Mouse (Mus musculus): ENCODE measurements around the gene Uts2b.
A peak's percentile ranks its signal among the peaks of the same experiment; 100 is the strongest.

The Uts2b gene

GRCm38 (mm10) chr16:27370191-27370590, at the start of gene Uts2b:
Gene Uts2b (minus strand): TSS chr16:27370239.
- no peak for DNase-seq

- DNase-seq, result no peak
Observed at GRCm38 (mm10) chr16:27417632-27418031, 47.6 kb upstream of the Uts2b start.

DNA sequence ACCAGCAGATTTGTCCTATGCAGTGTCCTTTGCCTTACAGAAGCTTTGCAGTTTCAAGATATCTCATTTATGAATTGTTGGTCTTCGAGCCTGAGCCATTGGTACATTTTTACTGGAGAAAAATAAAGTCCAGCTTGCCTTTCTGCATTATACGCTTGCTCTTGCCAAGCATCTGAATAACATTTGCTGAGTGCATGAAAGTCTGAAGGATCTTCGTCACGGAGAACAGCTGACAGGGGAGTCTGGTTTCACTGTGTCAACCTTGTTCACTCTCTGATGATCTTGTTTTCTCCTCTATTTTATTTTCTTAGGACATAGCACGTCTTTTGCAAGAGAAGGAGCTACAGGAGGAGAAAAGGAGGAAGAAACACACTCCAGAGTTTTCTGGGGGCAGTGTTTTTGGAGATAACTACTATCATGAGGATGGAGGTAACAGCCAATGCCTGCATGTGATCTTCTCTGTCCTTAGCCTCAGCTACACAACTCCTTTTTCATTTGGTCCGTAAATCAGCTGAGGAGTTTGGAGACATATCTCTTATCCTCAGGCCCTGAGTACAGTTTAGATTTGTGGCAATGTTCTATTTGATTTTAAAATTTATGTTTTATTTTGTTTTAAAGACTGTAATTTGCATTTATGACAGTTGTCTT, 47.0 kb upstream of the Uts2b start:
- DNase-seq, result no peak

DNA sequence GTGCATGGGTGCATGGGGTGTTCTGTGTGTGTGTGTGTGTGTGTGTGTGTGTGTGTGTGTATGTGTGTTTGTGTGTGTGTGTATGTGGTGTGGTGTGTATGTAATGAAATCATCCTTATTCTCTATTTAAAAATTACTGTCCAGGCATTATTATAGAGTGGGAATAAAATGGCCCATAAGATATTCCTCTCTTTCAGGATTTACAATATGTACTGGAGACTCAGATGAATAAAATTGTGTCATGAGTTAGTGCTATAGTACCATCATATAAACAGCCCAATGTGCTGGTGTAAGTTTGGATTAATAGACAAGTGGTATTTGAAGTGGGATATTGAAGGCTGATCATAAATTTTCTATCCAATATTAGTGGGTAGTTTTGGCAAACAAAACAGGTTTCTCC, 34.1 kb upstream of the Uts2b start:
- DNase-seq, result no peak

DNA sequence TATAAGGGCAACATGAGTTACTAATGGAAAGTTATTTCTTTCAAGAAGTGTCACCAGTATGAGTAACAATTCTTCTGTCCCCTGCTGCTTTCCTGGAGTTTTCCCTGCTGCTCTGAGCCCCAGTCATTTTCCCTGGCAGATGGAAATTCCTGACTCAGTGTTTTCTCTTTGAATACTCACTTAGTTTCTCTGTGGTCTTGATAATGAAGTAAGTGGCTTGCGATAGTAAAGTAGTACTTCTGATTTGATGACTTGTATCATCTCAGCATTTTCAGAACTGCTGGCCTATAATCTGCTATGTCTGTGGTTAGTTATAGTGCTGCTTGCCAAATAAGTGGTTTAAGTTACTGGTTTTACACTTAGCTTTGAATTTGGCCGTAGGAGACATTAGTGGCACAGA, 31.5 kb upstream of the Uts2b start:
- no peak for DNase-seq

GRCm38 (mm10) chr16:27399719-27400253, 29.7 kb upstream of the Uts2b start:
- DNase-seq, result no peak

- DNase-seq, result no peak
Observed at GRCm38 (mm10) chr16:27399026-27399718, 29.1 kb upstream of the Uts2b start.

DNA sequence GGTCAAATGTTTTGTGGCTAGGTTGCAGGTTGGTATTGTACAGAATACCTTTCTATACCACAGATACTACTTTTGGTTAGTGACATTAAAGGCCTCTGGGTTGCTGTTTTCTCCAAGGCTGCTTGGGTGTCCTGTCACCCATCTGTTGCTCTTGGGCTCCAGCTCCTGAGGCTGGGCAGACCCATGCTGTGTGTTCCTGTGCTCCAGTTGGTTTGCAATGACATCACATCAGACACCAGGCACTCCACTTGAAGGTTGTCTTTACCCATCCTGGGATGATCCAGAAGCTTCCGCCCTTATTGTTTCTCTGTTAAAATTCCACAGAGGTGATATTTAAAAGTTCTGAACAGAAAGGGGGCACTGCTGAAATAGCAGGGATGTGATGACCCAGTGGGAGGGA, 26.9 kb upstream of the Uts2b start:
- peak; percentile 25 for DNase-seq

- no peak for DNase-seq
Observed at GRCm38 (mm10) chr16:27395251-27396037, 25.4 kb upstream of the Uts2b start.

DNA sequence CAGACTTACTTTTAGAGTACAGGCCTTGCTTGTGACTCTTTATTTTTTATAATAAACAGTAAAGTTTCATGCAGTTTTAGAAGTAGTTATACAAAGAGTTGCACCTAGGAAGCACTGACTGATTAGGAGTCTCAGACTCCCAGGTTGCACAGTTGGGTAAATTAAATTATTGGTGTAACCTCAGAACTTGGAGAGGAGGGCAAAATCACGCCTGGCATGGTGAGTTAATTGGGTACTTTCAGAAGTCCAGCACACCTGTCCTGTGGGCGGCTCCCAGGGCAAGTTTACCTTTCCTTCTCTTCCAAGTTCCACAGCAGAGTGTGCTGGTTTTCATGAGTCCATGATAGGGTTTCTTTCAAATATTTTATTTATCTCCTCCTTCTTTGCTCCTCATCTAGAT, 21.8 kb upstream of the Uts2b start:
- DNase-seq, result no peak

- no peak for DNase-seq
Observed at GRCm38 (mm10) chr16:27390306-27390705, 20.3 kb upstream of the Uts2b start.

DNA sequence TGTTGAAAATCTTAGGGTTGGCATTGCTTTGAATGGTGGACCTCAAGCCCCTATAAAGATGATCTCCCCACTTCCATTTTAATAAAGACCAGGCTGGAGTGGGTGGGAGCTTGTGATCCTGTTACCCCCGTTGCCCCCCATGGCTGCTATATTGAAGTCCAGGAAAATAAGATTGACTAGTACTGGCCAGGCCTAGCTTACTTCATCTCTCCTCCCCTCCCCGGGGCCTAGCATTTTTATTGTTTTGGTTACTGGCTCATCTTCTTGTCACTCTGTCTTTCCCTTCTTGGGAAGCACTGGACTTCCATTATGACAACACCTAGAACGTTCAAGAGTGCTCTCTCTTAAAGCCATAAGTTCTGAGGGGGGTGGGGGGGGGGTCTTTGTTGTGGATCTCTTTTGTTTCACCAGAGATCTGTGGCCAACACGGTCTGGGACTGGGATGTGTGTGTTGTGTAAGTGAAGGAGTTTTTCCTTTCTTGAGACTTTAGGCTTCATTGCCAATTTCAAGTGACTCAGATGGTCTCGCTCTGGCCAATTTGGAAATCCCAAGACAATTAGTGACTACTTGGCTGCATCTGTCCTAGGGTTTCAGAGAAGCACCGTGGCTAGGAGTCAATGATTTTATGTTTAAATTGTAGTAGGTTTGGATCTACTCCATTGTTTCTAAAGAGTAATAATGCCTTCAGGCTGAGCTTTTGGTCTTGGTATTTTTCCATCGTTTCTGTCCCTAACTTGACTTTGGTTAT, 19.7 kb upstream of the Uts2b start:
- peak; percentile 27 for DNase-seq

GRCm38 (mm10) chr16:27388761-27389451, 18.9 kb upstream of the Uts2b start, which contains the start of gene Ccdc50:
Gene Ccdc50 (plus strand): TSS chr16:27388869.
- peak; percentile 82 for DNase-seq

DNA sequence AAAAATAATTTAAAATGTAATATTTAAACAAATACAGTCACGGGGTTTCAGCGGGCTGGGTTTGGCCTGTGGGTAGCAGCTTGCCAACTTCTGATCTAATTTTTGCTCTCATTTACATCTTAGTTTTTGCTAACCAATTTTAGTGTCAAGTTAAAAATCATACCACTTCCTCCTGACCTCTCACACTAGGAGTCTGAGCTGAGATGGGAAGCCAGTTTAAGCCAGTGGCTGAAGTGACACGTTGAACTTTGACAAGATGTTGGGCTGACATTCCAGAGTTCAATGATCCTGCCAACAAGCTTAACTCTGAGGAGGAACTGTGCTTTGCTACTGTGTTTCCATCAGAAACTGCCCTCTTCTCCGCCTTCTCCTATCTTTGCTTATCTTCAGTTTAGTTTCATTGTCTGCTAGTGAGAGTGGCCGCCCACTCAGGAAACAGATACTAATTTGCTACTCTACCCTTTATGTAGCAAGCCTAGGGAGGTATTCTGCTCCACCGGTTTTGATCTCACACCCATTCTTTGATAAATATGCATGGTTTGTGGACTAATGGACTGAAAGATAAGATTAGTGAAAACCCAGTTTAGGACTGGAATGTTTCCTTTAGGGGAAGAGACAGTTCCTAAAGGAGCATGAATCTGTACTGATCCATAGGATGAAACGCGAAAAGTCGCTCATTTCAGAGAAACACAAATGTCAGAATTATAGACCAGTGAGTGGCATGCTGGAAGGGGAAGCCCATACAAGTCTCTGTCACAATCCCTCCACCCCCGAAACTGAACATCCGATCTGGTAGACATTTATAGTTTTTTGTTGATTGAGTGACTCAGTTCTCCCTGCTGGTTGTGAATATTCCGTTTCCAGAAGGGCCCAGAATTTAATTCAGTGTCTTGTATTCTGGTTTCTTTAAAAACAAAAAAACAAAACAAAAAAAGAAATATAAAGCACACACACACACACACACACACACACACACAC, 17.9 kb upstream of the Uts2b start:
- DNase-seq, result no peak

DNA sequence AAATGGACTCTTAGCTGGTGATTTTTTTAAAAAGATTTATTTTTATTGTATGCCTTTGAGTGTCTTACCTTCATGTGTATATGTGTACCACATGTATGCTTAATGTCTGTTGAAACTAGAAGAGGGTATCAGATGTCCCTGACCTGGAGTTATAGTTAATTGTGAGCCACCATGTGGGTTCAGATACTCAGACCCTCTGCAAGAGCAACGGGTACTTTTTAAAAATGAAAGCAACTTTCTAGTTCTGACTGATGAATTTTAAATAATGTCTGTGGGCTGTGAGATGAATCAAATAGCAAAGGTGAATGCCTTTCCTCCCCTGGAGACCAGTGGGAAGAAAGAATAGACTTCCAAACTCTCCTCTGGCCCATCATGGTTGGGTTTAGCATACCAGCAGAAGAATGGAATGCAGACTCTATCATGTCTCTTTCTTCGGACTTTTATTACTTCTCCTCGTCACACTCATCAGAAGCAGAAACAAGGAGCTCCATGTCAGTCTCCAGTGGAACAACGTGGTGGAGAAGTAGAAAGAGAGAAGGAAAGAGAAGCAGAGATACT, 16.9 kb upstream of the Uts2b start:
- DNase-seq, result no peak

- DNase-seq, result no peak
Observed at GRCm38 (mm10) chr16:27385649-27386048, 15.6 kb upstream of the Uts2b start.

DNA sequence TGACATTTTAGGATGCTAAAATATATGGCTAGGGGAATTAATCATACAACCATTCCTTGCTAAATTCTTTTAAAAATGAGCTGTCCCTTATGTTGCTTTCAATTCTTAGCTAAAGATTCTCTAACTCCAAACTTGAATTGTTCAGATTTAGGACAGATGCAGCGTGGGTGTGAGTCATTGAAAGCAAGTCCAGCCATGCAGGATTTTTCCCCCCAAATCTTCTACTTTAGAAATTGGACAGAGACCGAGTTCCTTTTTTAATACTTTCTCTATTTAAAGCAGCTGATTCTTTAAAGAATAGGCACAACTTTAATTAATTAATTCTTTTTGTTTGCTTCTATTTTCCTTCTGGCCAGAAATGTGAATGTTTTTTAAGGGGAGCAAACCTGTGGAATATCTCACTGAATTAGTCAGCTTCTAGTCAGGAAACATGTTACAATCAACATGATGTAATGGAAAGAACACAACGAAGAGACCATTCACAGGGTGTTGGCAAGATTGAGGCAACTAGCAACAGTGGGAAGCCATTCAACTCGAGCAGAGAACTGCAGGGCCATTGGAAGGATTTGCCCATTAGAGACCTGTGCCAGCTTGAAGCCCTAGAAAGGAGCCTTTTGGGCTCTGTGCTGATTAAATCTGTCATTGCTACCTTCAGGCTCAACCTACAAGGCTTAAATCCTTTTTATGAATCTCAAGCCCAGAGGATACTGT, 15.0 kb upstream of the Uts2b start:
- DNase-seq, result no peak

- DNase-seq, result no peak
Observed at GRCm38 (mm10) chr16:27382217-27382616, 12.2 kb upstream of the Uts2b start.

- DNase-seq, result no peak
Observed at GRCm38 (mm10) chr16:27376556-27376955, 6.5 kb upstream of the Uts2b start.

DNA sequence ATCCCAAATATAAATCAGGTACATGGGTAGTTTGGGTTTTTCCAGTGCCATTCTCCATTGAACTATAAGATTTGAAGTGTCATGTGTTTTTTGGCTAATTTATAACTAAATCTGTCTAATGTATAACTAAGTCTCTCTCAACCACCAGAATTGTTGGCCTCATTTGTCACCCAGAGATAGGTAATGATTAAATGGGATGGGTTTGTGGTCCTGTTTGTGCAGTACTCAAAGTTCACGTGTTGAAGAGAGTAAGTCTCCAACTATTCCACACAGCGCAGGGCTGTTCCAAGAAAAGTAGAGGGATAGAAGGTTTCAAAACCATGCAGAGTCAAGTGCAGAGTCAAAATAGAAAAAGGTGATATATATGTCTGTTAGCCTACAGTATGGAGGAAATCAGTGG, 5.3 kb upstream of the Uts2b start:
- no peak for DNase-seq

Data from cerebellum, adult 11-12 months (tissue).